Mouse (Mus musculus) thymus, postnatal 0 days (tissue): ENCODE measurements around the gene Gm29609. TPM values are rescaled to one million over a fixed set of nuclear protein-coding genes. Genes with fewer than 3 reads are reported as not detected.

ENCODE experiments used
- DNase-seq: peaks from one replicate; pipeline ENCODE4 v3.0.0-alpha.2; 2015; ENCODE audit warnings: low spot score
- polyA plus RNA-seq: library from polyadenylated mRNA; unstranded; fragments of >200 nt; fragmentation: Nextera tagmentation; extraction: Ambion mirVana; gene quantifications from 2 replicates; pipeline ENCODE4 v1.2.1, GENCODE M21; 2015

Gm29609 gene
- polyA plus RNA-seq, 1 experiment from 2014 or later = 0.88 TPM

GRCm38 (mm10) chr5:31153516-31154151 is 26.1 kb downstream of the Gm29609 start:
- no peak for DNase-seq

DNA sequence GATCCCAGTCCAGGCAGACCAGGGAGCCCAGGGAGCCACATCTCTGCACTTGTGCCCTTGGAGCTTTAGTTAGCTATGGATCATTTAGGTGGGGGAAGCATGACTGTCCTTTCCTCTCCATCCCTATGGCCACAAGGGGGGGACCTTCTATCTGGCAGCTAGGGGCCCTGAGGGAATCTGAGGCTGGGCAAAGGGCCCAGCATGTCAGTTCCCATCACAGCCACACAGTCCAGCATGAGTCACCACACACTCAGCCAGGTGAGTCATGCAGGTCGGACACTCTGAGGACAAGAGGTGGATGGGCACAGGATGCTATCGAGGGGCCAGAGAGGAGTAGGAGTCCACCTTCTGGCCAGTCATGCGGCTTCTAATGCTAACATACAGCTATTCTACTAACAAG is 28.0 kb downstream of the Gm29609 start:
- no peak for DNase-seq

DNA sequence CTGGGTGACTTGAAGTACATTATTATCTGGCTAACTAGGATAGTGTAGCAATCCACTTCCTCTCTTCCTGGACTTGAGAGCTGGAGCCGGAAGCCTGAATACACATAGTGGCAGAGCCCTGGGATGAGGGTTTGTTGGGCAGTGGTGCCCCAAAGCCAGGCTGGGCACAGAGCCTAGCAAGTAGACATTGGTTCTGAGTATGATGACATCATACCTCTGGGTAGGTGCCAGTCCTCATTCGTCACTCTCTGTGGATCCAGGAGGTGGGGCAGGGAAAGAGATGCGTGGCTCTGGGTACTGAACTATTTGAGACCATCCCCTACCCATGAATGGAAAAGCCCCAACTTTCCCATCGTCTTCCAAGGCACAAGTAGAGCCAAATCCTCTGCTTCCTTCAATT is 29.9 kb downstream of the Gm29609 start:
- DNase-seq = no peak

- no peak for DNase-seq
Observed at GRCm38 (mm10) chr5:31138968-31139425, 40.7 kb downstream of the Gm29609 start.

GRCm38 (mm10) chr5:31138241-31138967 is 41.3 kb downstream of the Gm29609 start, which contains the start of gene Ucn:
Gene Ucn (minus strand): TSS chr5:31138829.
- DNase-seq = no peak

DNA sequence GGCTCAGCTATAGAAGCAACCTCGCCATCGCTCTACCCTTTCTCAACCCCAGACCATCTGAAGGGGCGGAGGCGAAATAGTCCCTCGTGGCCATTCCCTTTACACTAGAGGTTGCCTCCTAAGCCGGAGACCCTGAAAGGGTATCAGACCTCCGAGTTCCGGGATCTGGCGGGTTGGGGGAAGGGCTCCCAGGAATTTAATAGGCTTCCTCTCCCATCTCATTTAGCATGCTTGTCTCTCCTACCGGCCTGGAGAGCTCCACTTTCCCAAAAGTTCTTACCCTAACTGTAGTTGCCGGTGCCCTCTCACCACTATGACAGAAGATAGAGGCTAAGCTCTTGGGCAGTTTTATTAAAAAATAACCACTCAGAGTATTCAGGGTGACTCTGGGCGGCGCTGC is 42.1 kb downstream of the Gm29609 start:
- no peak for DNase-seq

GRCm38 (mm10) chr5:31136730-31137424 is 42.8 kb downstream of the Gm29609 start:
- DNase-seq = no peak

GRCm38 (mm10) chr5:31126050-31126449 is 53.7 kb downstream of the Gm29609 start:
- no peak for DNase-seq

DNA sequence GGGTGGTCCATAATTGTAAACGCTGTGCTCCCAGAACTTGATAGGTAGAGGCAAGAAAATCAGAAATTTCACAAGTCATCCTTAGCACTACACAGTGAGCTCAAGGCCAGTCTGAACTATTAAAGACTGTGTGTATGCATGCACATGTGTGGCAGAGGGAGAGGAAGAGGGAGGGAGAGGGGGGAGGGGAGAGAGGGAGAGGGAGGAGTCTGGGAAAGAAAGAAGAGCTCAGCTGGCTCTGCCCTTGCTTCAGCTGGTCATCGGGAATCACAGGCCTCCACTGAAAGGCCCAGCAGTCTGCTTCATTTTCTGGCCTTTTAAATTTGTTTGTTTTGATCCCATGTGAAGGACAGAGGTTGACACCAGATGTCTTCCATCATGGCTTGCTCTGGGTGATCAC is 56.2 kb downstream of the Gm29609 start:
- DNase-seq = no peak

DNA sequence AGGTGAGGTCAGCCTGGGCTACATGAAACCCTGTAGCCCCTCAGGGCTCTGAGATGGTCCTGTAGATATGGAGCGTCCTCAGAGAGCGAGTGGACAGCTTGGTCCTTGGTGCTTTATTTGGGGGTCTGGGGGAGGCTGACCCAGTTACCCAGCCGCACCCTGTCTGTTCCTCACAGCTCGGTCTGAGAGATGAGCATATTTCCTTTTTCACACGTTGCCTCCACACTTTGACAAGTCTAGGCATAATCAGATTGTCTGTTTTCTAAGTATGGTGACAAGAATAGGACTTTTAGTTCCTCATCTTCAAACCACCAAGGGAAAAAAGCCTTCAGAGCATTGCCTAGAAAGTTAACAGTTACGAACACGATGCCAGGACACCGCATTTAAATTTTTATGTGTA is 58.6 kb downstream of the Gm29609 start:
- no peak for DNase-seq

DNA sequence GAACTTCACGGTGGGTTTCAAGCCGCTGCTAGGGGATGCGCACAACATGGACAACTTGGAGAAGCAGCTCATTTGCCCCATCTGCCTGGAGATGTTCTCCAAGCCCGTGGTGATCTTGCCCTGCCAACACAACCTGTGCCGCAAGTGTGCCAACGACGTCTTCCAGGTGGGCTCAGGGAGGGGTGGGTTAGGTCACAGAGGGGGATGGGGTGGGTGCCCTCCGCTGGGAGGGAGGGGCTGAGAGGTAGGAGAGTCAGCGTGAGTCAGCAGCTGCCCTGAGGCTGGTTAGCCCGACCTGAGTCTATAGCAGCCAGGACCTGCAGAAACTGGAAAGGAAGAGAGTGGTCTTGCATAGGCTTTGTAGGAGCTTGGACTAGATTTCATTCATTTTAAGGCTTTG is 62.8 kb downstream of the Gm29609 start:
- DNase-seq = no peak

DNA sequence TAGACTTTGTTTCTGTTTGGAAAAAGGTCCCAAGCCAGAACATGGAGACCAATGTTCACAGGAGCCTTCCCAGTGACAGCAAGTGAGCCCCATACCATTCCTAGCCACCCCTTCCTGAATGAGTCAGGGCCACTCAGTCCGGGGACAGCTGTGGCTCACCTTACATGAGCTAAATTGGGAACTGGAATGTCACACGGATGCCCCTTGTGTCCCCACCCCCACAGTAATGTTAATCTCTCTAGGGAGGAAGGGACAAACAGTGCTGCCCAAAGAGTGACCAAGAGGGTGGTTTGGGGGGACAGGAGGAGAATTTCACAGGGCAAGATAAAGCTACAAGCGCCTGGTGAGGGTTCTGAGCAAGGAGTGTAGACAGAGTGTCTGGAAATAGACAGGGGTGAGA is 63.4 kb downstream of the Gm29609 start, which contains the start of gene Trim54:
Gene Trim54 (plus strand): TSS at position 359 of the 400 bp plus-strand sequence.
- no peak for DNase-seq

DNA sequence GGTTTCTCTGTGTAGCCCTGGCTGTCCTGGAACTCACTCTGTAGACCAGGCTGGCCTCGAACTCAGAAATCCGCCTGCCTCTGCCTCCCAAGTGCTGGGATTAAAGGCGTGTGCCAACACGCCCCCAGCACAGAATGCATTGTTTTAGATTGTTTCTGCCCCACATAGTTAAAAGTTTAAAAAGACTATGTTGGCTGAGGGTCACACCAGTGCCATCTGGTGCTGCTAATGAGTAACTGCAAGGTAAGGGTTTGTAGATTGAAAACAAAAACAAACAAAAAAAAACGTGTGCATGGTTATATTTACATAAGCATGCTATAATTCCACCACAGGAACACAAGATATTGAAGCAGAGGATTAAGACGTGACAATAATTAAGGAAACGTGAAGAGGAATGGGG is 68.9 kb downstream of the Gm29609 start:
- DNase-seq = peak; percentile 26

- no peak for DNase-seq
Observed at GRCm38 (mm10) chr5:31108000-31108490, 71.7 kb downstream of the Gm29609 start, which contains the start of gene Slc30a3. Gene Slc30a3 (minus strand): TSS chr5:31108237.

DNA sequence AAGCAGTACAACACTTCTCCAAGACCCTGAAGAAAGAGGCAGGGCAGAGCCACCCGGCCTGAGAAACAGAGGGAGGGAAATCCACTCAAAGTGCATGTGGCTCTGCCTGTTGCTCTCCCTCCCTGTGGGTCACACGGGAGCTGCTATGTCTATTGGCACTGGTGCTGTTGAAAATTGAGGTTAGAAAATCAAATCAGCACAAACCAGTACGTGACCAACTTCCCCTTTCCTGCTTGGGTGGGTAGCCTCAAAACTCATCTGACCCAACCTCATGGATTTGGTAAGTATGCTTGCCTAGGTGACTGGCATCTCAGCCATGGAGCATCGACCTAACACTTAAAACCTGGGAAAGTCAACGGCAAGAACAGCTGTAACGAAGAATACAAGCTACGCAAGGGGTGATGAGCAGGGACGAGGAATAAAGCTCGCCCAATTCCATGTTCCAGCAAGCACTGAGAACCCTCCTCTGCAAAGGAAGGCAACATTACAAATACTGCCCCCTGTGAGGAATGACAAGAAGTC is 73.8 kb downstream of the Gm29609 start, which contains the start of gene Dnajc5g:
Gene Dnajc5g (plus strand): TSS at position 472 of the 522 bp plus-strand sequence.
- no peak for DNase-seq

DNA sequence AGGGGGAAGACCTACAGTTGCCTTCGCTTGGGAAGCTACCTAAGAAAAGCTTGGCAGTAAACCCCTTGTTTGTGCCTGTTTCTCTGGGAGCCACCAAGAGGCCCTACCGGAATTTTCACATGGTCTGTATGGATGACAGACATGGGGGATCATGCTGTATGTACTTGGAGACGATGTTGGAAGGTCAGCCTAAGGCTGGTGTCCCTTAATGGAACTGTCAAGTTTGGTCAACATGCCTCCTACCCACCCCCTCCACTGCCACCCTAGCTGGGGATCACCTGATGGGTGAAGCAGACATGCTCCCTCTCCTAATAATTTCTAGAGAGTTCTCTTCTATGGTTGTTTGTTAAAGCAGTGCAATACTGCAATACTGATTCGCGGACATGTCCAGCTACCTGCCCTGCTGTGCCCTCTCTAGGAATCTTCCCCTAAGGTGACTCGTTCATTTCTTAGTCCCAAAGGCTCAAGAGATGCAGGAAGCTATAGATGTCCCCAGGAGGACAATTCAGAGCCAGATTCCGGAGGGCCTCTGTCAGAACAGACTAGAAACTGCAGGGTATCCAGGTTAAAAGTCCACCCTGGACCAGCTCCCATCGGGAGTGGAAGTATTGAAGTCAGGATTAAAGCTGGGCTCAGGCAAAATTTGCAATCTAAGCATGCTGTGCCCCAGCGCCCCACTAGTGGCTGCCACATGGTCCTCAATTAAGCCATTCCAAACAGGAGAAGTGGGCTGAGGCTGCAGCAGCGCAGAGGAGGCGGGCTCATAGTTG is 83.8 kb downstream of the Gm29609 start:
- DNase-seq = no peak

DNA sequence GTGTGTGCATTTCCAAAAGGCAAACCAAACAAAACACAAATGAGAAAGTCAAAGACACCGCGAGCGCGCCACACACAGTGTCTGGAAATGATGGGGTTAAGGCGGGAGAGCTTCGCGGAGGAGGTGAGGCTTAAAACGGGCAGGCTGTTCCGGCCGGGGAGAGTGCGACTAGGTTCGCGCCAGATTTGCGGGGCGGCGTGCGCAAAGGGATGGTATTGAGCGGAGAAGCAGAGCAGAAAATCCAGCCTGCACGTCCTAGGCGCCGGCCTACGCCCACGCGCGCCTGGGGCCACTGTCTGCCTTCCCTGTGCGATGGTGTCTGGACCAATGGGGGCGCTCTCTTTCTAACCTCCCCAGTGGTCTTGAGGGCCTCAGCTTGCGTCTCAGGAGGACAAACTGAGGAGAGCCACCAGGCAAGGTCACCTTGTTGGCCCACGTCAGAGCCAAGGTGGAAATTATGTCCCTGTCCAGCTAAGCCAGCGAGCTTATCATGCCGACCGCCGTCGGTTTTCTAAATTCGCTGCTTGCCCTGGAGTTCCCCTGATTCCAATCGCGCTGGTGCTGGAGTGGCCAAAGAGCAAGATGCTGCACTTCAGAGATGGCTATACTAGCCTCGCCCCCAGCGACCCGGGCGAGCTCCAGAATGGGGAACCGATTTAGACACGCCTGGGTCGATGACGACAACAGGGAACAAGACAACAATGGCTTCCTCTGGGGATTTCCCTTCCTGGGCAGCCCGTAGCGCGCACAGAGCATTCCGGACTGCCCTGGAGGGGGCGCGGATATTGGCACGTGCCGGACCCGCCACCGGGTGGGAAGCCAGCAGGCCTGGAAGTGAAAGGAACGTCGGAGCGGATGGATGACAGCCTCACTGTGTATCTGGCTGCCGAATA is 84.7 kb downstream of the Gm29609 start:
- DNase-seq = peak; percentile 18
